Mouse (Mus musculus) heart, embryonic 15.5 days (tissue): Measurements from ENCODE around the gene Fryl. TPM values are rescaled to one million over a fixed set of nuclear protein-coding genes. Genes with fewer than 3 reads are reported as not detected.
"Not testable (repeated sequence)": the region's sequence is repeated elsewhere in the genome, so short reads cannot be mapped to it uniquely, and the experiment has no call there.

ENCODE experiments used
- ATAC-seq: fragments of 200-750 bp; cut with Nextera tagmentation; replicated peaks from 2 replicates; pipeline ENCODE4 v1.8.0; 2017; ENCODE audit warnings: low read depth, moderate TSS enrichment; ENCODE audit not compliant: insufficient number of reproducible peaks, insufficient read depth, low FRiP score
- H3K27ac ChIP-seq: fragments of 300-500 bp; sonication (generic); 2 replicates; pipeline ENCODE4 v1.5.1; 2015; ENCODE audit warnings: mild to moderate bottlenecking, inconsistent platforms
- H3K27me3 ChIP-seq: fragments of 300-500 bp; sonication (generic); 2 replicates; pipeline ENCODE4 v1.6.1; 2015; ENCODE audit warnings: inconsistent platforms
- H3K36me3 ChIP-seq: fragments of 300-500 bp; sonication (generic); 2 replicates; pipeline ENCODE4 v1.6.1; 2015; ENCODE audit warnings: mild to moderate bottlenecking, inconsistent platforms
- H3K4me1 ChIP-seq: fragments of 300-500 bp; sonication (generic); replicated peaks from 2 replicates; pipeline ENCODE4 v1.6.1; 2015; ENCODE audit warnings: inconsistent platforms
- H3K4me2 ChIP-seq: fragments of 300-500 bp; sonication (generic); 2 replicates; pipeline ENCODE4 v1.6.1; 2015; ENCODE audit warnings: inconsistent platforms, mild to moderate bottlenecking, moderate library complexity
- H3K4me3 ChIP-seq: fragments of 300-500 bp; sonication (generic); 2 replicates; pipeline ENCODE4 v1.5.1; 2015; ENCODE audit warnings: mild to moderate bottlenecking, inconsistent platforms
- H3K9ac ChIP-seq: fragments of 300-500 bp; sonication (generic); 2 replicates; pipeline ENCODE4 v1.6.1; 2015; ENCODE audit warnings: mild to moderate bottlenecking, inconsistent platforms
- H3K9me3 ChIP-seq: fragments of 300-500 bp; sonication (generic); replicated peaks from 2 replicates; pipeline ENCODE4 v1.6.1; 2016; ENCODE audit warnings: inconsistent platforms
- WGBS: fragments of 180-500 bp; shearing (Covaris S2); methylation state at CpG from one replicate; pipeline ENCODE4 v1.1.7; 2015; ENCODE audit warnings: mixed read lengths; 5-methylcytosine and 5-hydroxymethylcytosine counted together
- polyA plus RNA-seq: library from polyadenylated mRNA; unstranded; fragments of >200 nt; fragmentation: Nextera tagmentation; extraction: Ambion mirVana; gene quantifications from 2 replicates; pipeline ENCODE4 v1.2.1, GENCODE M21; 2015

Gene Fryl
- polyA plus RNA-seq, 1 experiment from 2014 or later, result 25.7 TPM

GRCm38 (mm10) chr5:73014745-73015144 lies 241.7 kb downstream of the Fryl start:
- no peak for ATAC-seq
- Histone ChIP-seq H3K4me3 (no peak overlapping the region), H3K9me3 (no peaks in the 10 kb centered on the region), H3K27ac (no peak overlapping the region), H3K9ac (no peak overlapping the region), H3K4me2 (no peak overlapping the region), H3K4me1 (peaks cover 5% of the 10 kb centered on the region), H3K36me3 (no peaks in the 10 kb centered on the region), H3K27me3 (peaks cover 14% of the 10 kb centered on the region)
- WGBS, result 53% methylated on average over 9 of the region's 9 CpGs

DNA sequence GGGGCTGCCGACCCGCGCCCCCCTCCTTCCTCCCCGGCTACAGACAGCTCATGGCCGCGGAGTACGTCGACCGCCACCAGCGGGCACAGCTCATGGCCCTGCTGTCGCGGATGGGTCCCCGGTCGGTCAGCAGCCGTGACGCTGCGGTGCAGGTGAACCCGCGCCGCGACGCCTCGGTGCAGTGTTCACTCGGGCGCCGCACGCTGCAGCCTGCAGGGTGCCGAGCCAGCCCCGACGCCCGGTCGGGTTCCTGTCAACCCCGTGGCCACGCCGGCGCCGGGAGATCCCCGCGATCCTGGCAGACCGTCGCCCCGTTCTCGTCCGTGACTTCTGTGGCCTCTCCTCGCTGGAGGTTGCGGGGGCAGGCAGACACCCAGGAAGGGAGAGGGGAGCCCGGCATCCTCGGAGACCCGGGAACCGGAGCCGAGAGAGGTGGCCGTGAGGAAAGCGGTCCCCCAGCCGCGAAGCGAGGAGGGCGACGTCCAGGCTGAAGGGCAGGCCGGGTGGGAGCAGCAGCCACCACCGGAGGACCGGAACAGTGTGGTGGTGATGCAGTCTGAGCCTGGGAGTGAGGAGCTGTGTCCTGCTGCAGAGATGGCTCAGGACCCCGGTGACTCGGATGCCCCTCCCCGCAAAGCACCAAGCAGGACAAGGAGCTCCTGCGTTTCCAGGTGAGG lies 242.7 kb downstream of the Fryl start:
- not testable (repeated sequence) for H3K4me1 ChIP-seq, H3K36me3 ChIP-seq, H3K9me3 ChIP-seq, H3K27ac ChIP-seq
- Histone ChIP-seq H3K9ac (peak overlapping the region; percentile 53), H3K4me2 (peak overlapping the region; percentile 91), H3K27me3 (peaks cover 14% of the 10 kb centered on the region), H3K4me3 (peak overlapping the region; percentile 51)
- ATAC-seq, result peak; percentile 50
- WGBS, result 2% methylated on average over 61 of the region's 65 CpGs

- 29% methylated on average over 21 of the region's 27 CpGs for WGBS
Measured at GRCm38 (mm10) chr5:73012884-73013610, 243.4 kb downstream of the Fryl start.

GRCm38 (mm10) chr5:73011806-73012205 lies 244.6 kb downstream of the Fryl start:
- Histone ChIP-seq H3K4me1 (peaks cover 13% of the 10 kb centered on the region), H3K27me3 (peaks cover 33% of the 10 kb centered on the region)
- ATAC-seq, H3K9me3 ChIP-seq, H3K27ac ChIP-seq, H3K4me3 ChIP-seq, H3K9ac ChIP-seq, H3K36me3 ChIP-seq, H3K4me2 ChIP-seq: not testable (repeated sequence)
- 94% methylated on average over 16 of the region's 16 CpGs for WGBS

More at GRCm38 (mm10) chr5:73012884-73013610, 243.4 kb downstream of the Fryl start:
- H3K27me3 ChIP-seq, result peaks cover 20% of the 10 kb centered on the region
- not testable (repeated sequence) for H3K4me1 ChIP-seq, H3K27ac ChIP-seq, ATAC-seq, H3K9me3 ChIP-seq, H3K9ac ChIP-seq, H3K36me3 ChIP-seq
- H3K4me3 ChIP-seq, result peak overlapping the region; percentile 51
- H3K4me2 ChIP-seq, result peak overlapping the region; percentile 91

- not testable (repeated sequence) for H3K36me3 ChIP-seq, H3K9ac ChIP-seq, H3K27ac ChIP-seq, H3K4me2 ChIP-seq, H3K9me3 ChIP-seq, H3K4me3 ChIP-seq
- WGBS, result 37% methylated on average over 8 of the region's 8 CpGs
- ATAC-seq, result peak; percentile 43; the same call in 1 of the 2 replicates
- peaks cover 11% of the 10 kb centered on the region for H3K4me1 ChIP-seq
- H3K27me3 ChIP-seq, result peaks cover 48% of the 10 kb centered on the region
Measured at GRCm38 (mm10) chr5:73008230-73008629, 248.2 kb downstream of the Fryl start.

- peaks cover 44% of the 10 kb centered on the region for H3K27me3 ChIP-seq
- H3K9me3 ChIP-seq, result no peaks in the 10 kb centered on the region
- H3K36me3 ChIP-seq, result no peaks in the 10 kb centered on the region
- peaks cover 11% of the 10 kb centered on the region for H3K4me1 ChIP-seq
- no peak for ATAC-seq
- H3K27ac ChIP-seq, result no peak overlapping the region
- H3K9ac ChIP-seq, result no peak overlapping the region
- peak overlapping the region; percentile 93 for H3K4me2 ChIP-seq
- 39% methylated on average over 5 of the region's 5 CpGs for WGBS
- peak overlapping the region; percentile 52 for H3K4me3 ChIP-seq
Measured at GRCm38 (mm10) chr5:73007582-73007959, 248.8 kb downstream of the Fryl start.

DNA sequence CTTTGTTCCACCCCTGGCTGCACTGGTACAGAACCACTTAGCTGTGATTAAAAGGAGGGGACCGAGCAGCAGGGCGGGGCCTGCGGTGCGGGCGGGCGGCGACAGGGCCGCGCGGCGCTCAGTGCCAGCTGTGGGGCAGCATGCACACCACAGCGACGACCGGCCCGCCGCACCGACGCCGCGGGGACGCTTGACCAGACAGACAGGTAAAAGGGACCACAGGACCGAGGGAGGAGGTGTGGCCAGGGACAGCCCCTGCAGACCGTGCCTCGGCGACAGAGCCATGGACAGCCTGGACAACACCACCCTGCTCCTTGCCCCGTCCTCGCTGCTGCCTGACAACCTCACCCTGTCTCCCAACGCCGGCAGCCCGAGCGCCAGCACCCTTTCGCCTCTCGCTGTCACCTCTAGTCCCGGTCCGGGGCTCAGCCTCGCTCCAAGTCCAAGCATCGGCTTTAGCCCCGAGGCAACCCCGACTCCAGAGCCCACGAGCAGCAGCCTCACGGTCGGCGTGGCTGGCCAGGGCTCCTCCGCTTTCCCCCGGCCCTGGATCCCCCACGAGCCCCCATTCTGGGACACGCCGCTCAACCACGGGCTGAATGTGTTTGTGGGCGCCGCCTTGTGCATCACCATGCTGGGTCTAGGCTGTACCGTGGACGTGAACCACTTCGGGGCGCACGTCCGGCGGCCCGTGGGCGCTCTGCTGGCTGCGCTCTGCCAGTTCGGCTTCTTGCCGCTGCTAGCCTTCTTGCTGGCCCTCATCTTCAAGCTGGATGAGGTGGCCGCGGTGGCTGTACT lies 249.4 kb downstream of the Fryl start, which contains the start of gene Slc10a4:
Gene Slc10a4, plus strand, starts transcription at position 100 of the 798 bp plus-strand sequence.
- H3K9me3 ChIP-seq, result no peaks in the 10 kb centered on the region
- H3K36me3 ChIP-seq, result no peaks in the 10 kb centered on the region
- peaks cover 11% of the 10 kb centered on the region for H3K4me1 ChIP-seq
- peak within 1 kb of the TSS; percentile 52 for H3K4me3 ChIP-seq
- H3K4me2 ChIP-seq, result peak within 1 kb of the TSS; percentile 93
- H3K27ac ChIP-seq, result no peak within 1 kb of the TSS
- peak; percentile 81 for ATAC-seq
- WGBS, result 6% methylated on average over 65 of the region's 65 CpGs
- peaks cover 41% of the 10 kb centered on the region for H3K27me3 ChIP-seq
- H3K9ac ChIP-seq, result peak within 1 kb of the TSS; percentile 36

- Histone ChIP-seq H3K27me3 (peaks cover 41% of the 10 kb centered on the region), H3K27ac (no peak overlapping the region), H3K9ac (no peak overlapping the region), H3K4me1 (peaks cover 11% of the 10 kb centered on the region), H3K4me2 (no peak overlapping the region), H3K4me3 (no peak overlapping the region), H3K9me3 (no peaks in the 10 kb centered on the region), H3K36me3 (no peaks in the 10 kb centered on the region)
- WGBS, result 80% methylated on average over 5 of the region's 5 CpGs
- ATAC-seq, result no peak
Measured at GRCm38 (mm10) chr5:73004046-73004445, 252.4 kb downstream of the Fryl start.

DNA sequence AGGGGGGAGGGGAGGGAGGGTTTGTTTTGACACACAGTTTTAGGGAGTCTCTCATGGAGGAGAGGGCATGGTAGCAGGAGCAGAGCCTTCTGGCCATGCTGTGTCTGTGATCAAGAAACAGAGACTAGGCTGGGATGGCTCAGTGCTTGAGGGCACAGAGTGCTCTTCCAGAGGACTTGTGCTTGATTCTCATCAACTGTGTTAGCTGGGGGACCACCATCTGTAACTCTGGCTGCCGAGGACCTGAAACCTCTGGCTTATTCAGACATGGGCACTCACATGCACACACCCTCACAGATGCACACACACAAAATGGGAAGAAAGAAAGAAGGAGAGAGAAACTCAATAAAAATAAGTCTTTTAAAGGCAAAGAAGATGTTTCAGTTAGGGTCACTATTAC lies 257.9 kb downstream of the Fryl start:
- not testable (repeated sequence) for H3K27ac ChIP-seq, H3K4me3 ChIP-seq, H3K9ac ChIP-seq, H3K36me3 ChIP-seq, H3K4me1 ChIP-seq, H3K9me3 ChIP-seq, H3K27me3 ChIP-seq, H3K4me2 ChIP-seq, ATAC-seq
- 82% methylated on average over 1 of the region's 1 CpGs for WGBS

DNA sequence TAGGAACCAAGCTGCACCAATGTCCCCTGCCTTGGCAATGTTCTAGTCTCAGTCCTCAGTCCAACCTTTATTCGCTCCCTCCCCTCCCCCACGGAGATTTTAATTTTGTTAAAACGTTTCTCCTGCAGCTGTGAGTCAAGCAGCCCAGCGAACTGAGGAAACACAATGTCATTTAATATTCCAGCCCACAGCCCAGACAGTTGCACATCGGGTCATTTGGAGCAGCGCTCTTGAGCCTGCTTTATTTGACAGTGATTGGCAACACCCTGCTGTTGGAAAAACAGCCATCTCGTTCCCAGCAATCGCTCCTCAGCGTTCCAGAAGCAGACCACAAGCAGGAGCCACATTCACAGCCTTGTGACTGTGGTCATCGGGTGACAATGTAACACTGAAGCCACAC lies 261.0 kb downstream of the Fryl start:
- no peak for ATAC-seq
- peaks cover under 1% of the 10 kb centered on the region; the same call in 1 of the 2 replicates for H3K4me1 ChIP-seq
- no peaks in the 10 kb centered on the region for H3K36me3 ChIP-seq
- no peak overlapping the region for H3K4me3 ChIP-seq
- whole genome bisulfite sequencing, result 30% methylated on average over 10 of the region's 10 CpGs
- H3K4me2 ChIP-seq, result no peak overlapping the region
- H3K9ac ChIP-seq, result no peak overlapping the region
- H3K27me3 ChIP-seq, result no peaks in the 10 kb centered on the region
- H3K9me3 ChIP-seq, result no peaks in the 10 kb centered on the region
- no peak overlapping the region for H3K27ac ChIP-seq

DNA sequence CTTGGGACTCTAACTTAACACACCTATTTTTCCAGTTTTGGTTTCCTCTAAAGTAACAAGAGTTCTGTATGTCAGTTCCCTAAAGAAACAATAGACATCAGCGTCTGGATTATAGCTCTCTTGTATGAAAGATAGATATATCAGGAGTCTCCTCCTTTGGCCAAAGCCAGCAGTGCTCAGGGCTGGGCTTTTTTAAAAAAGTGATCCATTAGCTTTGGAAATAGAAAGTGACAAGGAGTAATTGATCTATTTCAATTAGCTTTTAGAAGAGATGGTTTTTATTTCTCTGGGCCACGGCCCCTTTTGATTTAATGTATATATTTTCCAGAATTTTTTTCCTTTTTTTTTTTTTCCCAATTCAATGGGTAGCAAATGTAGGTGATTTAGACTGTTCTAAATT lies 261.5 kb downstream of the Fryl start:
- Histone ChIP-seq H3K4me2 (no peak overlapping the region), H3K36me3 (no peaks in the 10 kb centered on the region), H3K27me3 (no peaks in the 10 kb centered on the region), H3K9ac (no peak overlapping the region), H3K27ac (no peak overlapping the region), H3K4me3 (no peak overlapping the region), H3K9me3 (no peaks in the 10 kb centered on the region), H3K4me1 (peaks cover 3% of the 10 kb centered on the region; the same call in 1 of the 2 replicates)
- WGBS, result 77% methylated on average over 2 of the region's 2 CpGs
- ATAC-seq, result no peak
